Mouse (Mus musculus) gastrocnemius, postnatal 25 days (tissue): ENCODE measurements around the gene Frzb. TPM values are rescaled to one million over a fixed set of nuclear protein-coding genes. Genes with fewer than 3 reads are reported as not detected.

Experiments used
- DNase-seq: peaks from one replicate; pipeline ENCODE4 v3.0.0; 2022
- total RNA-seq, 2 experiments: library from RNA; stranded (reverse); gene quantifications; 1 replicate in 1 of 2; 2 replicates in 1 of 2; pipeline ENCODE4 v1.2.3; 2021

Frzb gene
- total RNA-seq, 2 experiments from 2014 or later = 29.5 to 41.9 TPM

GRCm38 (mm10) chr2:80430357-80431053 is 16.9 kb downstream of the Frzb start:
- no peak for DNase-seq

- DNase-seq = no peak
Measured at GRCm38 (mm10) chr2:80423116-80423515, 24.3 kb downstream of the Frzb start.

GRCm38 (mm10) chr2:80421990-80422389 is 25.4 kb downstream of the Frzb start:
- DNase-seq = no peak

DNA sequence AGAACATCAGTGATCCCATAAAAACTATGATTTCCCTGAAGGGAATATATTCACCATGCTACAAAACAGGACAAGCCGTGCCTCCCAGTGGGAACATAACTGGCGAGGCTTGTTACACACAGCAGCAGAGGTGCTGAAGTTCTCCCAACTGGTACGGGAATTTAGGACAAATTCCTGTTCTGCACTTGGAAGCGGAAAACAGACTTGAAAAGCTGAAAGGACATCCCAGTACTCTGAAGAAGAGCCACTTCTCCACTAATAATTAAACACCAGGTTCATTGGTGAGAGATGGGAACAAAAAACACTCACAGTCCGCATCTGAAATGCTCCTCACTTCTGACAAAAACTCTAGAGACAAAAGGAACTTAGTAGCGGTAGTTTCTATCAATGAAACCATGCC is 31.1 kb downstream of the Frzb start:
- no peak for DNase-seq

GRCm38 (mm10) chr2:80414387-80414786 is 33.0 kb downstream of the Frzb start:
- DNase-seq = no peak

DNA sequence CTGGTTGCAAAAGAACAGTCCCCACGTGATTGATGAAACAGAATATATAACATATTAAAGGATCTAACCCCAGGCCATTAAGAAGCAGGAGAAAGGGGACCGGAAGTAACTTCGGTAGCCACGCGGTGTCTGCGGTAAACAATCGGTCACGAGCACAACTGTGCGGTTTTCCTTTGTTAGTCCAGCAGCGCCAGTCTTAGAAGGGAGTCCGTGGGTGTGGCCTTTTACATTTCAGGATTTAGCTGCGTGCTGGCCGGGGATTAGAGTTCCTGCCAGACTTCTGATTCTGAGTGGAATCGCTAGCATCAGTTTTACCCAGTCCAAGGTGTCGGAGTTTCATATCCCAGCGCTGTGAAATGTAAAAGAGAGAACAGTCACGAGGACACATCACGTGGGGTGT is 34.3 kb downstream of the Frzb start:
- no peak for DNase-seq

DNA sequence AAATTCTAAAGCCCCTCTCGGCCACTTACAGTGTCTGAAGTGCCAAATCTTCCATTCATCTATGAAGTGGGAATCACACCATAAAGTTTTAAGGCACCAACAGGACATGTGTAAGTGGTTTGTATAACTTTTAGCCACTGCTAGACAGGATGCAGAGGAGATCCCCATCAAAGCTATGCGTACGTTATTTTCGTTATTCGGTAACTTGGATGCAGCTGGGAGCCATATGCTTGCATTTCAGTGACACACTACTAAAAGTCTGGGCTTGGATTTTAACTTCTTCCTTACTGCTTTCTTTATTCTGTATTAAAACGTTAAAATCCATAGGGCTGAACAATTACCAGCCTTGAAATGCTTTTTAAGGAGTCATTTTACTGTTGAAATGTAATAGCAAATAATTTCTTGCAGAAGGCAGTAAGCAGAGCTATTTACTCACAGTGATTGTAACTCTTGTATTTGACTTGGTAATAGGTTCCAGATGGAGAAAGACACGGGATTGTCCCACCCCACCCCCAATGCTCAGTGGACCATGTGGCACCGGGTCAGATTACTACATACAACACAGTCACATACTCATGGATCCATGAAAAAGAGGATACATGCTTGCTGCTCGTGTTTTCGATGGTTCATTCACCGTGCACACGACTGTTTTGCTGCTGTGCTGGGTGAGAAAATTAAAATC is 37.4 kb downstream of the Frzb start:
- no peak for DNase-seq

GRCm38 (mm10) chr2:80404770-80405169 is 42.7 kb downstream of the Frzb start:
- DNase-seq = no peak

DNA sequence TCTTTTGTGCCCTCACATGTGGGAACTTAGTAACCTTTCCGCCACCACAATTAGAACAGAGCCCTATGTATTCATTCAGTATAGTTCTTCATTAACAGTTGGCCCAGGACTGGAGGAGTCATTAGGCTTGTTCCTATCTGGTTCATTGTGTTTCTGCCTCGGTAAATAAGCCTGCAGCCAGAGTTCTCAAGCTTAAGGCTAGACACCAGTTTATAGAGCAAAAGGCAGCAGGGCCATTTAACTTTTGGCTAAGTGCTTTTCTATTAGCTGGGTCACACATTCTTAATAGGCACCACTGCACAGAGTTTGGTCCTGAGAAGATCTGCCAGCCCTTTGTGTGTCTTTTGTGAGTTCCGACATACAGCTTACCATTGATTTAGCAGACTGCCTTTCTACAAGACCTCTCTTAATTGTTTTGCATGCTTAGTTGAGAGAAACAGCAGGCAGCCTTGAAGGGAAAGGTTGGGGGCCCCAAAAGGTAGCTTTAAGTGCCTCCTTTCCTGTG is 48.8 kb downstream of the Frzb start:
- DNase-seq = no peak

- no peak for DNase-seq
Measured at GRCm38 (mm10) chr2:80396864-80397263, 50.6 kb downstream of the Frzb start.

DNA sequence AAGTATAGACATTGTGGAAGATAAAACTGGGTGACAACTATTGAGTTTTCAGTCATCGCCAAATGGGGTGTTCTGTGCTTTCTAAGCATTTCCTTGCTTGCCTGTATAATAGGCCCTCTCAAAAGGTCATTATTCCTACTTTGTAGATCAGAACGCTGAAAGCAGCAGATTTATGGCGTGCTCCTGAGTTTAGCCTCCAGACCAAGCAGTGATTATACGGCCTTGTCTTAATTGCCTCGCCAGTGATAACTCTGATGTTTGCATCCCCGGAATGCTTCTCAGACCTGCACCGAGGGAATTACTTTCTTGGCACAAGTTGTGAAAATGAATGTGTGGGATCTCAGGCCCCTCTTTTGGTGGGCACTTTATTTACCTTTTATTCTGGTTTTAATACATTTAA is 51.4 kb downstream of the Frzb start:
- DNase-seq = no peak

GRCm38 (mm10) chr2:80388341-80388740 is 59.1 kb downstream of the Frzb start:
- DNase-seq = no peak

GRCm38 (mm10) chr2:80387668-80388067 is 59.8 kb downstream of the Frzb start:
- DNase-seq = no peak

DNA sequence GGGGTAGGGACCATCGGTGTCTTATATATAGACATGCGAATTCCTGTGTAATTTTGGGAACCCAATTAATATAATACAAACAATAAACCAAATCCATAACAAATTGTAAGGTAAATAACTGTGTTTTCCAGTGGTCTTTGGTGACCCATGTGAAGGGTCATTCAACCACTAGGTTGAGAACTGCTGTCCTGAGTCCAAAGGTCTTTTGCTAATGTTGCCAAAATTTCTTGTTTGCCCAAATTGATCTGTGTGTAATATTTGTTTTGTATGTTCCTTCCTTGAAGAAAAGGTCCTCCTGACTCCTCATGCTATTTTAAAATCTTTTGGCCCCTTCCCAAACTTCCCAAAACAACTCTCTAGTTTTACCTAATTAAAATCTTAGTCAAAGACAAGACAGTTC is 61.2 kb downstream of the Frzb start:
- DNase-seq = no peak

DNA sequence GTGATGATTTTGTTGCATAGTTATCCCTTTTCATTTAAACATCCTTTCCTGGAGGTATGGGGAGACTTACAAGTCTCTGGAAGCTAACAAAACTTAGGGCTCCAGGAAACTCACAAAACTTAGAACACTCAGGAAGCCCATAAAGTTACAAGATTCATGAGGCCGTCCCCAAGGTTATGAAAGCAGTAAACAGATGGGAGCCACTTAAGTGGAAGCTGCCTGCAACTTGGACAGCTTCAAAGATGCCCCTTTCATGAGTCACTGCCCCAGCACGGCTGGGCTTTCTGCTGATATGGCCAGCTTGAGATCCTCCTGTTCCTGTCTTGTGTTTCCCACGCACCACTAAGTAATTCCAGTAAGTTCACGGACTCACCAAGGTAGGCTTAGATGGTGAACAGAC is 63.0 kb downstream of the Frzb start:
- DNase-seq = no peak

- DNase-seq = peak; percentile 30
Measured at GRCm38 (mm10) chr2:80379848-80380247, 67.6 kb downstream of the Frzb start.

DNA sequence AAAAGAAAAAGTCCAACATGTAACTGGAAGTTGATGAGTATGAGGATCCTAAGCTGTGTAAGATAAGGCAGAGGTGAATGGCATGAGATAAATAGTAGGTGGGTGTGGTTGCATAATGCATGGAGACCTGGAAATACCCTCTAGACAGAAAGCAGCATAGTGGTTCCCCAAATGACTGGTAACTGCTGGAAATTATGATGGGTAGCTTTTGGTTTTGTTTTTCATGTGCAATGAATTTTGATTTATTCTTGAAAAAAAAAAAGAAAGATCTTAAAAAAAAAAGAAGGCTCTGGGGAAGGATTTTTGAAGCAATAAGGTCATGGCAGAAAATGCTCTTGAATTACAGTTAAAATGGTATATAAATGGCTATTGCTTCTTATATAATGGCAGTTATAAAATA is 72.5 kb downstream of the Frzb start:
- no peak for DNase-seq

DNA sequence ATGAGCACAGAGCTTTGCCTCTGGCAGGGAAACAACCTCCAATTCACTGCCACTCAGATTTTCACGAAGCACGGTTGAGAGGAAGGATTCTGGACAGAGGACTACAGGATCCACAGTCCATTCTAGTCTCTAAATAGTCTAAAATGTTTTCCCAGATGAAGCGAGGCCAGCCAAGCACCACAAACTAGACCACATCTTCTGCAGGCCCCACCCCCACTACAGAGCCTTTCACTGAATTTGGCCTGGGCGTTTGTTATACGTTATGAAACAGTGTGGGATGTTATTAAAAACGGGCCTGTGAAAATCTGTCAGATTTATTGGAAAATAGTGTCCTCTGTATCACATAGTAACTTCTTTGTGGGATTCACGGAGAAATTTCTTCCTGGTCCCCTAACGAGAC is 76.0 kb downstream of the Frzb start:
- DNase-seq = no peak

Other genes starting within 250 kb of the Frzb start
- gene Prdx6b, start 155.2 kb downstream of the Frzb start, total RNA-seq = not detected
- gene Dnajc10, start 132.2 kb downstream of the Frzb start, total RNA-seq = 10 to 100 TPM; 19.8 to 20.0 TPM
- 10 to 100 TPM; 42.1 to 49.0 TPM for gene Nckap1, start 133.8 kb upstream of the Frzb start, total RNA-seq
- gene Dusp19, start 169.4 kb upstream of the Frzb start, total RNA-seq = 1 to 10 TPM; 8.5 TPM
- gene Nup35, start 169.6 kb upstream of the Frzb start, total RNA-seq = 1 to 10 TPM; 7.9 to 9.5 TPM